In genomic region chr7:114874032-114874441, GRCm38 (mm10) we compare ENCODE assay signal across 8 mouse cellular contexts.
A peak's percentile ranks its signal among the peaks of the same experiment; 100 is the strongest.
DNase-seq lines count a peak whose midpoint lies in the region; ATAC-seq and TF ChIP-seq lines count a peak whose summit lies in the region.

No protein-coding gene starts in this region.

- 22% methylated on average over 6 of the region's 6 CpGs for WGBS in heart, embryonic 13.5 days

- peak overlapping the region; percentile 51 for H3K4me2 ChIP-seq in heart, embryonic 13.5 days

- H3K4me1 ChIP-seq in heart, embryonic 13.5 days: peaks cover 21% of the 10 kb centered on the region

- TF ChIP-seq POLR2A in brain, embryonic 14.5 days (IDR thresholded peaks at IDR 0.05; ENCODE audit: borderline replicate concordance, extremely low read depth, insufficient read depth, insufficient read length, poor library complexity, severe bottlenecking): no peak

- DNase-seq in heart, adult 9 months (ENCODE audit: low spot score in 2 of 2): no peak
- peak; percentile 10 for DNase-seq in A20 (ENCODE audit: low read depth, low spot score)
- DNase-seq in brain, embryonic 14.5 days (ENCODE audit: low read depth): peak; percentile 95
- DNase-seq in layer of hippocampus, postnatal 36 days: peak; percentile 48 to 51
- DNase-seq in right cerebral cortex, postnatal 14 days: peak; percentile 47
- no peak for DNase-seq in c-Kit-positive CD71-positive TER-119-positive erythroid progenitor cells, embryonic 14.5 days (ENCODE audit: low spot score)

- no peak overlapping the region for H3K9ac ChIP-seq in heart, embryonic 13.5 days

- peak; percentile 21; the same call in 1 of the 2 replicates for TF ChIP-seq CTCF in brain, embryonic 14.5 days (IDR thresholded peaks at IDR 0.05; ENCODE audit: borderline replicate concordance, extremely low read depth, insufficient read depth, insufficient read length)

- no peak for ATAC-seq in heart, embryonic 13.5 days (ENCODE audit: extremely low read depth, insufficient number of reproducible peaks, low FRiP score, low TSS enrichment)
- peak; percentile 48 for ATAC-seq in granulocyte monocyte progenitor cell, adult 5-6 weeks (replicated peaks; ENCODE audit: poor library complexity, severe bottlenecking)

- H3K9me3 ChIP-seq in heart, embryonic 13.5 days: no peaks in the 10 kb centered on the region

- H3K27ac ChIP-seq in heart, embryonic 13.5 days (replicated peaks): no peak overlapping the region

- H3K36me3 ChIP-seq in heart, embryonic 13.5 days: no peaks in the 10 kb centered on the region

- H3K27me3 ChIP-seq in heart, embryonic 13.5 days (replicated peaks): no peaks in the 10 kb centered on the region

- no peak overlapping the region for H3K4me3 ChIP-seq in heart, embryonic 13.5 days

Comparison
In these comparisons a context has a peak if more than half of its experiments do, and no peak if none do; other contexts are left out.
1. DNase-seq: peak in A20 (single experiment), brain, embryonic 14.5 days (single experiment), layer of hippocampus, postnatal 36 days (2 of 2) and right cerebral cortex, postnatal 14 days (single experiment); none in heart, adult 9 months (0 of 2) and c-Kit-positive CD71-positive TER-119-positive erythroid progenitor cells, embryonic 14.5 days (single experiment).